Mouse (Mus musculus) limb, embryonic 13.5 days (tissue): Measurements from ENCODE around the gene Cyb561a3. TPM values are rescaled to one million over a fixed set of nuclear protein-coding genes. Genes with fewer than 3 reads are reported as not detected.

Experiments
- ATAC-seq: fragments of 200-750 bp; cut with Nextera tagmentation; 2 replicates; pipeline ENCODE4 v1.8.0; 2017; ENCODE audit warnings: low read depth, moderate number of reproducible peaks, moderate TSS enrichment; ENCODE audit not compliant: low FRiP score
- H3K27ac ChIP-seq: fragments of 300-500 bp; sonication (generic); 2 replicates; pipeline ENCODE4 v1.5.1; 2015; ENCODE audit warnings: inconsistent platforms, mild to moderate bottlenecking, moderate library complexity
- H3K27me3 ChIP-seq: fragments of 300-500 bp; sonication (generic); 2 replicates; pipeline ENCODE4 v1.6.1; 2015; ENCODE audit warnings: mild to moderate bottlenecking, inconsistent platforms
- H3K36me3 ChIP-seq: fragments of 300-500 bp; sonication (generic); 2 replicates; pipeline ENCODE4 v1.6.1; 2015; ENCODE audit warnings: inconsistent platforms, mild to moderate bottlenecking, moderate library complexity
- H3K4me1 ChIP-seq: fragments of 300-500 bp; sonication (generic); 2 replicates; pipeline ENCODE4 v1.6.1; 2015; ENCODE audit warnings: inconsistent platforms
- H3K4me2 ChIP-seq: fragments of 300-500 bp; sonication (generic); replicated peaks from 2 replicates; pipeline ENCODE4 v1.6.1; 2015; ENCODE audit warnings: inconsistent platforms, mild to moderate bottlenecking, moderate library complexity
- H3K4me3 ChIP-seq: fragments of 300-500 bp; sonication (generic); 2 replicates; pipeline ENCODE4 v1.5.1; 2015; ENCODE audit warnings: moderate library complexity, mild to moderate bottlenecking, inconsistent platforms
- H3K9ac ChIP-seq: fragments of 300-500 bp; sonication (generic); 2 replicates; pipeline ENCODE4 v1.6.1; 2015; ENCODE audit warnings: mild to moderate bottlenecking, inconsistent platforms
- H3K9me3 ChIP-seq: fragments of 300-500 bp; sonication (generic); 2 replicates; pipeline ENCODE4 v1.6.1; 2016; ENCODE audit warnings: inconsistent platforms
- WGBS: fragments of 180-500 bp; shearing (Covaris S2); methylation state at CpG from one replicate; pipeline ENCODE4 v1.1.7; 2015; 5-methylcytosine and 5-hydroxymethylcytosine counted together
- polyA plus RNA-seq: library from polyadenylated mRNA; unstranded; fragments of >200 nt; fragmentation: Nextera tagmentation; extraction: Ambion mirVana; gene quantifications from 2 replicates; pipeline ENCODE4 v1.2.1, GENCODE M21; 2015

Gene Cyb561a3
- polyA plus RNA-seq, 1 experiment from 2014 or later, result 19.3 TPM

GRCm38 (mm10) chr19:10565217-10565616, 11.8 kb upstream of the Cyb561a3 start:
- WGBS, result 84% methylated on average over 4 of the region's 4 CpGs
- Histone ChIP-seq H3K36me3 (peaks cover 16% of the 10 kb centered on the region), H3K9me3 (no peaks in the 10 kb centered on the region), H3K4me3 (no peak overlapping the region), H3K27ac (no peak overlapping the region), H3K4me2 (no peak overlapping the region), H3K4me1 (no peaks in the 10 kb centered on the region), H3K27me3 (no peaks in the 10 kb centered on the region), H3K9ac (no peak overlapping the region)
- ATAC-seq, result no peak

- no peak for ATAC-seq
- no peak overlapping the region for H3K4me2 ChIP-seq
- no peaks in the 10 kb centered on the region for H3K4me1 ChIP-seq
- no peak overlapping the region for H3K9ac ChIP-seq
- H3K27me3 ChIP-seq, result no peaks in the 10 kb centered on the region
- H3K9me3 ChIP-seq, result no peaks in the 10 kb centered on the region
- no peak overlapping the region for H3K27ac ChIP-seq
- WGBS, result 91% methylated on average over 6 of the region's 6 CpGs
- H3K4me3 ChIP-seq, result no peak overlapping the region
- H3K36me3 ChIP-seq, result peaks cover 57% of the 10 kb centered on the region
Observed at GRCm38 (mm10) chr19:10569627-10570026, 7.3 kb upstream of the Cyb561a3 start.

- ATAC-seq, result no peak
- WGBS, result 79% methylated on average over 3 of the region's 3 CpGs
- Histone ChIP-seq H3K4me2 (no peak overlapping the region), H3K27me3 (no peaks in the 10 kb centered on the region), H3K4me3 (no peak overlapping the region), H3K27ac (no peak overlapping the region), H3K9me3 (no peaks in the 10 kb centered on the region), H3K36me3 (peaks cover 18% of the 10 kb centered on the region), H3K4me1 (peaks cover 19% of the 10 kb centered on the region), H3K9ac (no peak overlapping the region)
Observed at GRCm38 (mm10) chr19:10580102-10580501, 3.1 kb downstream of the Cyb561a3 start.

- WGBS, result 87% methylated on average over 3 of the region's 3 CpGs
- no peak for ATAC-seq
- peaks cover 18% of the 10 kb centered on the region for H3K4me1 ChIP-seq
- H3K36me3 ChIP-seq, result peaks cover 16% of the 10 kb centered on the region
- H3K9me3 ChIP-seq, result no peaks in the 10 kb centered on the region
- no peaks in the 10 kb centered on the region for H3K27me3 ChIP-seq
- H3K9ac ChIP-seq, result no peak overlapping the region
- no peak overlapping the region for H3K4me3 ChIP-seq
- H3K27ac ChIP-seq, result no peak overlapping the region
- H3K4me2 ChIP-seq, result no peak overlapping the region
Observed at GRCm38 (mm10) chr19:10580761-10581160, 3.8 kb downstream of the Cyb561a3 start.

- H3K9me3 ChIP-seq, result no peaks in the 10 kb centered on the region
- 81% methylated on average over 6 of the region's 6 CpGs for WGBS
Observed at GRCm38 (mm10) chr19:10581984-10582383, 5.0 kb downstream of the Cyb561a3 start.

GRCm38 (mm10) chr19:10583550-10584146, 6.7 kb downstream of the Cyb561a3 start:
- no peak for ATAC-seq
- whole genome bisulfite sequencing, result 58% methylated on average over 7 of the region's 7 CpGs

More at GRCm38 (mm10) chr19:10581984-10582383, 5.0 kb downstream of the Cyb561a3 start:
- Histone ChIP-seq H3K27me3 (no peaks in the 10 kb centered on the region), H3K4me1 (peaks cover 11% of the 10 kb centered on the region), H3K4me3 (no peak overlapping the region), H3K4me2 (no peak overlapping the region), H3K9ac (no peak overlapping the region), H3K27ac (no peak overlapping the region), H3K36me3 (peaks cover 16% of the 10 kb centered on the region)
- no peak for ATAC-seq

GRCm38 (mm10) chr19:10585112-10585511, 8.1 kb downstream of the Cyb561a3 start:
- no peak overlapping the region for H3K4me2 ChIP-seq
- no peak for ATAC-seq
- H3K27me3 ChIP-seq, result no peaks in the 10 kb centered on the region
- no peak overlapping the region for H3K27ac ChIP-seq
- H3K4me1 ChIP-seq, result peaks cover 7% of the 10 kb centered on the region; the same call in 1 of the 2 replicates
- 82% methylated on average over 8 of the region's 8 CpGs for WGBS
- no peaks in the 10 kb centered on the region for H3K9me3 ChIP-seq
- H3K9ac ChIP-seq, result no peak overlapping the region
- H3K4me3 ChIP-seq, result no peak overlapping the region
- peaks cover 35% of the 10 kb centered on the region for H3K36me3 ChIP-seq

More at GRCm38 (mm10) chr19:10583550-10584146, 6.7 kb downstream of the Cyb561a3 start:
- Histone ChIP-seq H3K9ac (no peak overlapping the region), H3K4me2 (no peak overlapping the region), H3K27ac (no peak overlapping the region), H3K4me1 (peaks cover 1% of the 10 kb centered on the region; the same call in 1 of the 2 replicates), H3K36me3 (peaks cover 25% of the 10 kb centered on the region), H3K4me3 (no peak overlapping the region), H3K27me3 (no peaks in the 10 kb centered on the region), H3K9me3 (no peaks in the 10 kb centered on the region)

GRCm38 (mm10) chr19:10587231-10587630, 10.3 kb downstream of the Cyb561a3 start:
- no peak for ATAC-seq
- no peak overlapping the region for H3K4me2 ChIP-seq
- H3K4me1 ChIP-seq, result peaks cover 7% of the 10 kb centered on the region; the same call in 1 of the 2 replicates
- peaks cover 36% of the 10 kb centered on the region for H3K36me3 ChIP-seq
- no peaks in the 10 kb centered on the region for H3K9me3 ChIP-seq
- WGBS, result 83% methylated on average over 8 of the region's 8 CpGs
- H3K27me3 ChIP-seq, result no peaks in the 10 kb centered on the region
- no peak overlapping the region for H3K9ac ChIP-seq
- no peak overlapping the region for H3K4me3 ChIP-seq
- no peak overlapping the region for H3K27ac ChIP-seq

- Histone ChIP-seq H3K4me1 (peaks cover 7% of the 10 kb centered on the region; the same call in 1 of the 2 replicates), H3K4me3 (no peak overlapping the region), H3K27ac (no peak overlapping the region), H3K27me3 (no peaks in the 10 kb centered on the region), H3K9me3 (no peaks in the 10 kb centered on the region), H3K4me2 (no peak overlapping the region), H3K36me3 (peaks cover 49% of the 10 kb centered on the region), H3K9ac (no peak overlapping the region)
- WGBS, result 59% methylated on average over 5 of the region's 5 CpGs
- ATAC-seq, result no peak
Observed at GRCm38 (mm10) chr19:10589127-10589857, 12.3 kb downstream of the Cyb561a3 start.

GRCm38 (mm10) chr19:10590301-10590700, 13.3 kb downstream of the Cyb561a3 start:
- Histone ChIP-seq H3K27ac (no peak overlapping the region), H3K4me3 (no peak overlapping the region), H3K36me3 (peaks cover 59% of the 10 kb centered on the region), H3K9ac (no peak overlapping the region), H3K4me2 (no peak overlapping the region), H3K4me1 (peaks cover 7% of the 10 kb centered on the region; the same call in 1 of the 2 replicates), H3K9me3 (no peaks in the 10 kb centered on the region), H3K27me3 (no peaks in the 10 kb centered on the region)
- no peak for ATAC-seq
- WGBS, result 73% methylated on average over 3 of the region's 3 CpGs

GRCm38 (mm10) chr19:10591659-10592377, 14.8 kb downstream of the Cyb561a3 start:
- H3K4me2 ChIP-seq, result no peak overlapping the region
- no peaks in the 10 kb centered on the region for H3K9me3 ChIP-seq
- ATAC-seq, result no peak
- WGBS, result 93% methylated on average over 6 of the region's 6 CpGs
- H3K36me3 ChIP-seq, result peaks cover 73% of the 10 kb centered on the region
- no peak overlapping the region for H3K4me3 ChIP-seq
- H3K9ac ChIP-seq, result no peak overlapping the region
- no peaks in the 10 kb centered on the region for H3K27me3 ChIP-seq
- peaks cover 7% of the 10 kb centered on the region; the same call in 1 of the 2 replicates for H3K4me1 ChIP-seq
- no peak overlapping the region for H3K27ac ChIP-seq

- H3K36me3 ChIP-seq, result peaks cover 55% of the 10 kb centered on the region
- H3K4me1 ChIP-seq, result peaks cover 7% of the 10 kb centered on the region
- 36% methylated on average over 3 of the region's 3 CpGs for WGBS
- no peaks in the 10 kb centered on the region for H3K9me3 ChIP-seq
- no peak overlapping the region for H3K4me2 ChIP-seq
- no peaks in the 10 kb centered on the region for H3K27me3 ChIP-seq
- H3K9ac ChIP-seq, result no peak overlapping the region
- H3K27ac ChIP-seq, result no peak overlapping the region
- no peak for ATAC-seq
- no peak overlapping the region for H3K4me3 ChIP-seq
Observed at GRCm38 (mm10) chr19:10598188-10598587, 21.2 kb downstream of the Cyb561a3 start.
